Comparison of ENCODE assay signal across 8 mouse cellular contexts in genomic region chr11:77791241-77791727, GRCm38 (mm10). TPM values are rescaled to one million over a fixed set of nuclear protein-coding genes. Genes with fewer than 3 reads are reported as not detected.
DNase-seq lines count a peak whose midpoint lies in the region; ATAC-seq lines count a peak whose summit lies in the region.

No protein-coding gene starts in this region.

- peak overlapping the region; percentile 7 for H3K4me3 ChIP-seq in megakaryocyte, embryonic 14.5 days (replicated peaks)
- H3K4me3 ChIP-seq in embryonic facial prominence, embryonic 13.5 days, result no peak overlapping the region
- H3K4me3 ChIP-seq in intestine, embryonic 15.5 days (replicated peaks), result no peak overlapping the region

- DNase-seq in mesoderm, embryonic 11.5 days (ENCODE audit: low read depth, low spot score), result peak; percentile 47
- DNase-seq in natural killer cell, adult 2 months (ENCODE audit: low spot score in 2 of 2), result no peak
- DNase-seq in layer of hippocampus, postnatal 10 days (ENCODE audit: low spot score in 2 of 2), result no peak
- DNase-seq in spleen, postnatal 14 days (ENCODE audit: low spot score in 2 of 2), result no peak

- peak overlapping the region; percentile 80 for H3K4me2 ChIP-seq in embryonic facial prominence, embryonic 13.5 days
- H3K4me2 ChIP-seq in intestine, embryonic 15.5 days (replicated peaks), result no peak overlapping the region

- ATAC-seq in megakaryocyte, adult 5-6 weeks (ENCODE audit: poor library complexity, severe bottlenecking), result no peak
- peak; percentile 52 for ATAC-seq in embryonic facial prominence, embryonic 13.5 days (ENCODE audit: insufficient number of reproducible peaks, insufficient read depth, low FRiP score, low TSS enrichment, low read depth)
- peak; percentile 20; the same call in 1 of the 2 replicates for ATAC-seq in intestine, embryonic 15.5 days

- H3K27me3 ChIP-seq in megakaryocyte, embryonic 14.5 days (replicated peaks), result no peaks in the 10 kb centered on the region
- H3K27me3 ChIP-seq in embryonic facial prominence, embryonic 13.5 days, result no peaks in the 10 kb centered on the region
- H3K27me3 ChIP-seq in intestine, embryonic 15.5 days (replicated peaks), result no peaks in the 10 kb centered on the region

- no peaks in the 10 kb centered on the region for H3K9me3 ChIP-seq in megakaryocyte, embryonic 14.5 days
- H3K9me3 ChIP-seq in embryonic facial prominence, embryonic 13.5 days, result no peaks in the 10 kb centered on the region
- no peaks in the 10 kb centered on the region for H3K9me3 ChIP-seq in intestine, embryonic 15.5 days

- peak overlapping the region; percentile 57; the same call in 1 of the 2 replicates for H3K9ac ChIP-seq in embryonic facial prominence, embryonic 13.5 days
- no peak overlapping the region; the same call in 1 of the 2 replicates for H3K9ac ChIP-seq in intestine, embryonic 15.5 days

- H3K4me1 ChIP-seq in megakaryocyte, embryonic 14.5 days, result peaks cover 85% of the 10 kb centered on the region
- H3K4me1 ChIP-seq in embryonic facial prominence, embryonic 13.5 days, result peaks cover 37% of the 10 kb centered on the region
- H3K4me1 ChIP-seq in intestine, embryonic 15.5 days (replicated peaks), result peaks cover 29% of the 10 kb centered on the region

- peak overlapping the region; percentile 79 for H3K27ac ChIP-seq in embryonic facial prominence, embryonic 13.5 days
- peak overlapping the region; percentile 72 for H3K27ac ChIP-seq in intestine, embryonic 15.5 days

- WGBS in embryonic facial prominence, embryonic 13.5 days, result 17% methylated on average over 8 of the region's 8 CpGs
- WGBS in intestine, embryonic 15.5 days, result 45% methylated on average over 8 of the region's 8 CpGs

- H3K36me3 ChIP-seq in megakaryocyte, embryonic 14.5 days (replicated peaks; ENCODE audit: low read length), result no peaks in the 10 kb centered on the region
- H3K36me3 ChIP-seq in embryonic facial prominence, embryonic 13.5 days, result no peaks in the 10 kb centered on the region
- no peaks in the 10 kb centered on the region for H3K36me3 ChIP-seq in intestine, embryonic 15.5 days

RNA-seq across cellular contexts. Expression of gene Gm10277, which starts 3.7 kb away (rescaled TPM):
- not detected in 2 replicates for polyA plus RNA-seq in megakaryocyte, embryonic 14.5 days (2012; ENCODE audit: insufficient read depth, low replicate concordance)
- total RNA-seq in megakaryocyte, adult 5-6 weeks (2015), result not detected in 2 replicates
- total RNA-seq in megakaryocyte, adult 5-6 weeks (2017), result 0.40 TPM in 1 of 2 replicates, not detected in the other
- polyA plus RNA-seq in embryonic facial prominence, embryonic 13.5 days (2015; fragmentation: Nextera tagmentation; extraction: Ambion mirVana), result 1.8 TPM in 2 replicates
- polyA plus RNA-seq in intestine, embryonic 15.5 days (2015; fragmentation: Nextera tagmentation; extraction: Ambion mirVana), result 0.93 and 1.5 TPM in 2 replicates
- total RNA-seq in layer of hippocampus, postnatal 10 days (2021), result not detected

RNA-seq across cellular contexts. Expression of gene Myo18a, which starts 28.2 kb away (rescaled TPM):
- 6.7 and 20.0 TPM in 2 replicates for polyA plus RNA-seq in megakaryocyte, embryonic 14.5 days (2012; ENCODE audit: insufficient read depth, low replicate concordance)
- total RNA-seq in megakaryocyte, adult 5-6 weeks (2015), result 14.0 and 21.5 TPM in 2 replicates
- 69.7 and 84.8 TPM in 2 replicates for total RNA-seq in megakaryocyte, adult 5-6 weeks (2017)
- 28.4 and 34.0 TPM in 2 replicates for polyA plus RNA-seq in embryonic facial prominence, embryonic 13.5 days (2015; fragmentation: Nextera tagmentation; extraction: Ambion mirVana)
- polyA plus RNA-seq in intestine, embryonic 15.5 days (2015; fragmentation: Nextera tagmentation; extraction: Ambion mirVana), result 27.7 and 32.1 TPM in 2 replicates
- 100 to 1,000 TPM; 150 to 167 TPM for total RNA-seq in layer of hippocampus, postnatal 10 days (2021)
